Mouse (Mus musculus): Measurements from ENCODE around the gene Gm6899.

The Gm6899 gene

GRCm38 (mm10) chr11:26593061-26594059 lies at the start of gene Gm6899, which contains the start of gene Vrk2:
Gm6899 (plus strand) TSS chr11:26593241.
Vrk2 (minus strand) TSS chr11:26593999.
- in situ Hi-C loops (cut with MboI): no loop called here

- in situ Hi-C loops (cut with MboI): no loop called here
Observed at GRCm38 (mm10) chr11:26551551-26551950, 41.5 kb upstream of the Gm6899 start.

- in situ Hi-C loops (cut with MboI): no loop called here
Observed at GRCm38 (mm10) chr11:26585409-26586366, 7.4 kb upstream of the Gm6899 start.

- in situ Hi-C loops (cut with MboI): no loop called here
Observed at GRCm38 (mm10) chr11:26586367-26587183, 6.5 kb upstream of the Gm6899 start.

GRCm38 (mm10) chr11:26587184-26587524 lies 5.9 kb upstream of the Gm6899 start:
- in situ Hi-C loops (cut with MboI): no loop called here

- in situ Hi-C loops (cut with MboI): no loop called here
Observed at GRCm38 (mm10) chr11:26592395-26593053, 517 bp upstream of the Gm6899 start.

- in situ Hi-C loops (cut with MboI): no loop called here
Observed at GRCm38 (mm10) chr11:26594487-26594886, 1.4 kb downstream of the Gm6899 start.

- in situ Hi-C loops (cut with MboI): no loop called here
Observed at GRCm38 (mm10) chr11:26596186-26596585, 3.1 kb downstream of the Gm6899 start.

GRCm38 (mm10) chr11:26597145-26597544 lies 4.1 kb downstream of the Gm6899 start:
- in situ Hi-C loops (cut with MboI): no loop called here

GRCm38 (mm10) chr11:26597761-26598160 lies 4.7 kb downstream of the Gm6899 start:
- in situ Hi-C loops (cut with MboI): no loop called here

GRCm38 (mm10) chr11:26598876-26599275 lies 5.8 kb downstream of the Gm6899 start:
- in situ Hi-C loops (cut with MboI): no loop called here

- in situ Hi-C loops (cut with MboI): no loop called here
Observed at GRCm38 (mm10) chr11:26600692-26601091, 7.7 kb downstream of the Gm6899 start.

- in situ Hi-C loops (cut with MboI): no loop called here
Observed at GRCm38 (mm10) chr11:26601571-26602175, 8.6 kb downstream of the Gm6899 start.

GRCm38 (mm10) chr11:26604061-26604655 lies 11.1 kb downstream of the Gm6899 start:
- in situ Hi-C loops (cut with MboI): no loop called here

- in situ Hi-C loops (cut with MboI): no loop called here
Observed at GRCm38 (mm10) chr11:26608795-26609194, 15.8 kb downstream of the Gm6899 start.

- in situ Hi-C loops (cut with MboI): no loop called here
Observed at GRCm38 (mm10) chr11:26618475-26619223, 25.6 kb downstream of the Gm6899 start.

GRCm38 (mm10) chr11:26622727-26623126 lies 29.7 kb downstream of the Gm6899 start:
- in situ Hi-C loops (cut with MboI): no loop called here

- in situ Hi-C loops (cut with MboI): no loop called here
Observed at GRCm38 (mm10) chr11:26636239-26636638, 43.2 kb downstream of the Gm6899 start.

GRCm38 (mm10) chr11:26640314-26640785 lies 47.3 kb downstream of the Gm6899 start:
- in situ Hi-C loops (cut with MboI): no loop called here

All from mature B cell (primary cell).